Mouse (Mus musculus) bone marrow, adult 2 months (tissue): ENCODE results near the gene Dpagt1. TPM values are rescaled to one million over a fixed set of nuclear protein-coding genes. Genes with fewer than 3 reads are reported as not detected.

ENCODE experiments used
- H3K27ac ChIP-seq: fragments of 200-500 bp; 2 replicates; pipeline ENCODE4 v1.5.1; 2012; ENCODE audit warnings: low read depth, mild to moderate bottlenecking, control low read depth, inconsistent platforms, low read length; ENCODE audit not compliant: control insufficient read depth, poor library complexity, insufficient read depth
- H3K4me1 ChIP-seq: fragments of 200-500 bp; 2 replicates; pipeline ENCODE4 v1.6.1; 2011; ENCODE audit warnings: low read length; ENCODE audit not compliant: control insufficient read depth, insufficient read depth
- H3K4me3 ChIP-seq: fragments of 200-500 bp; replicated peaks from 2 replicates; pipeline ENCODE3; 2011; ENCODE audit warnings: mild to moderate bottlenecking, low read depth, low read length, control low read depth; ENCODE audit not compliant: control insufficient read depth
- CTCF ChIP-seq: fragments of 200-500 bp; IDR thresholded peaks from 2 replicates; pipeline ENCODE4 v1.5.1; 2011; ENCODE audit warnings: low read length, control low read depth; ENCODE audit not compliant: control insufficient read depth, insufficient read depth
- POLR2A ChIP-seq: fragments of 200-500 bp; IDR thresholded peaks from 2 replicates; pipeline ENCODE4 v1.6.1; 2011; ENCODE audit warnings: low read depth, mild to moderate bottlenecking, control low read depth, low read length, borderline replicate concordance; ENCODE audit not compliant: control insufficient read depth
- WGBS: fragments of 180-500 bp; shearing (Covaris S2); methylation state at CpG from one replicate; pipeline ENCODE4 v1.1.7; 2018; 5-methylcytosine and 5-hydroxymethylcytosine counted together
- polyA plus RNA-seq: library from polyadenylated mRNA; stranded (reverse); fragments of >200 nt; gene quantifications from 2 replicates; pipeline ENCODE4 v1.2.4, GENCODE M21; 2011; ENCODE audit warnings: low replicate concordance; ENCODE audit not compliant: missing spikeins, insufficient read depth, insufficient read length

Gene Dpagt1
- polyA plus RNA-seq, 1 experiment: 30.7 TPM

GRCm38 (mm10) chr9:44313476-44314256 lies 12.2 kb upstream of the Dpagt1 start:
- H3K27ac ChIP-seq: no peak overlapping the region
- no peak for TF ChIP-seq CTCF
- TF ChIP-seq POLR2A: no peak
- H3K4me1 ChIP-seq: peaks cover 3% of the 10 kb centered on the region
- no peak overlapping the region for H3K4me3 ChIP-seq
- WGBS: 92% methylated on average over 19 of the region's 19 CpGs

DNA sequence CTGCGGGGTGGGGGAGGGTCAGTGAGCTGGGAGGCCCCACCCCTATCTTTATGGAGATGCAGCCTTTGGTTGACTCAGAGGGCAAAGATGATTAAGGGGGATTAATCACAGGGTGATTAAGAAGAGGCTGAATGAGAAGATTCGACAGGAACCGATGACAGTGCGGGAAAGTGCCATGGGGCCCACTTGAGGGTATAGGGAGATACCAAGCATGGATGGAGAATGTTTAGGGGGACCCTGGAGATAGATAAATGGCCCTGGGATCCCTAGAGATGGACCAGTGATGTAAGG lies 11.6 kb upstream of the Dpagt1 start:
- WGBS: 95% methylated on average over 4 of the region's 4 CpGs
- no peak overlapping the region for H3K4me3 ChIP-seq
- H3K4me1 ChIP-seq: peaks cover 3% of the 10 kb centered on the region
- H3K27ac ChIP-seq: no peak overlapping the region
- TF ChIP-seq CTCF (no peak), POLR2A (no peak)

DNA sequence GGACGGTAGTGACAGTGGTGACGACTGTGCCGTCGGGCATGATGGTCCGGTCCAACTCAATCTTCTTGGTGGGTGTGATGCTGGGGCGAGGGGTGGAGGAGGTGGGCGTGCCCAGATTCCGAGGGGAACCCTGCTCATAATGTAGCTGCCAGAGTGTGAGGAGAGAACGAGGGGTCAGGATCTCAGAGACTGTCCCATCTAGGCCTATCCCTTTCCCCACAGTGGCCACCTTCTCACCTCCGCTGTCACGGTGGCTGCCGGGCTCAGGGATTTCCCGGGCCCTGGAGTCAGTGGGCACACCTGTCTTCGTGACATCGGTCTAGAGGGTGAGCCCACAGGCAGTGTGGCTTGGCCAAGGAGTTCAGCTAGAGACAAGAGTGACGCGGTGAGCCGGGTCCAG lies 10.9 kb upstream of the Dpagt1 start:
- H3K27ac ChIP-seq: no peak overlapping the region
- TF ChIP-seq CTCF (no peak), POLR2A (0 out of 2 replicates have a peak, but pooled peaks have one; percentile 11)
- H3K4me3 ChIP-seq: no peak overlapping the region
- WGBS: 97% methylated on average over 18 of the region's 18 CpGs
- peaks cover 3% of the 10 kb centered on the region for H3K4me1 ChIP-seq

DNA sequence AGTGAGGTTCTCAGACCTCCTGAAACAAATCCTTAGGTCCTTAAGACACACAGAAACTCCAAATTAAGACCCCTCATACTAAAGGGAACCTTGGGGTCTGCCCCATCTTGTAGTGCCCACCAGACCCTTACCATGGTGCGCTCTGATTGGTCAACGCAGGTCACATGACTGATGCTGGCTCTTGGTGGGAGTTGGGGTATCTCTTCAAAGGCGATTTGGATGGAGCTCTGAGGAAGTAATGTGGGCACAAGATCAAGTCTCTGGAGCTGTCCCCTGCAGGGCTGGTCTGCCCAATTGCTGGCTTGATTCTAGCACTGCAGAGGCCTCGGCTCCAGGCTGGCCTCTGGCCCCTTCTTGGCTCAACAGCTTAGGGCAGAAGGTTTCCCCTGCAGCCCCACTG lies 8.4 kb upstream of the Dpagt1 start:
- 85% methylated on average over 4 of the region's 4 CpGs for WGBS
- Histone ChIP-seq H3K4me1 (peaks cover 5% of the 10 kb centered on the region), H3K4me3 (no peak overlapping the region), H3K27ac (no peak overlapping the region)
- no peak for TF ChIP-seq CTCF

DNA sequence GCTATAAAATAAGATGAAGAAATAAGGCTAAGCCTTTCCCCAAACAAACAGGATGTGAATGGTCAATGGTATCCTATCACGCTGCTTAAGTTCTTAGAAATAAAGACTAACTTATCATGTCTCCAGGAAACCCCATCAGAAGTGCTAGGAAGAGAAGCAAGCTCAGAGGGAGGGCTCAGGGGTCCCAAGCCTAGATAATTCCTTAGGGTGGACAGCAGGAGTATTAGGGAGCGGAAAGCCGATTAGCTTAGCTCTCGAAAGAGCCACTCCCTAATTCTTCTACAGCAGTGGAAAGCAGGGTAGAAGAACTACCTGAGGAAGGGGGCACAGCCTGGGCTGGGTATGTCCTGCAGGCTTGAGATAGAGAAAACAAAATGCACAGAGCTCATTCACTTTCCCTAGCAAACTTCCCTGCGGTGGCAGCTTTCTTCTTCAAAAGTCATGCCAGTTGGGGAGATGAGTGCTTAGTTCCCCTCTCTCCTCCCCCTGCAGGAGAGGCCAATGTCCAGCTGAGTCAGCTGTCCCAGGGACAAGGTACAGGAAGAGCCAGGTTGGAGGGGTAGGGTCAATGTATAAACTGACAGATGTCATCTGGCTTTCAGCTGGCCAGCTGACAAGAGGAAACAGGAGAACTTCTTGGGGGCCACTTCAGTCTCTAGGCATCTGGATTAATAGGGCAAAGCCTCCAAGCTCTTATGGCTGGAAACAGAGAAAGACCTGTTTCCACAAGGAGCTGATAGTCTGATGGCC lies 7.6 kb upstream of the Dpagt1 start:
- Histone ChIP-seq H3K27ac (no peak overlapping the region), H3K4me1 (peaks cover 5% of the 10 kb centered on the region), H3K4me3 (peak overlapping the region; percentile 43)
- WGBS: 67% methylated on average over 5 of the region's 5 CpGs
- TF ChIP-seq CTCF (no peak), POLR2A (no peak)

DNA sequence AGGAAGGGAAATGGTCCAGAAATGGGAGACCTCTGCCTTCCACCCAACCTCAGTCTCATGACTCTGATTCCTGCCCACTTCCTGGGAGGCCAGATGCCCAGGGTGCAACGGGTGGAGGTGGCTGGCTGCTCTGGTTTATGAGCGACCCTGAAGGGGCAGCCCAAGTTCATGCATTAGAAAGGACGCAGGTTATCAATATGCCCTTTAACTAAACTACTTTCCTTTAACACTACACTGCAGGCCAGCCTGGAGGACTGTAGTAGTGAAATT lies 7.1 kb upstream of the Dpagt1 start:
- TF ChIP-seq CTCF (no peak), POLR2A (no peak)
- Histone ChIP-seq H3K4me3 (peak overlapping the region; percentile 95), H3K27ac (no peak overlapping the region), H3K4me1 (peaks cover 5% of the 10 kb centered on the region)
- WGBS: 25% methylated on average over 3 of the region's 3 CpGs

- Histone ChIP-seq H3K4me3 (peak overlapping the region; percentile 95), H3K27ac (peak overlapping the region; percentile 87), H3K4me1 (peaks cover 5% of the 10 kb centered on the region)
- no peak for TF ChIP-seq CTCF
- TF ChIP-seq POLR2A: peak; percentile 29; the same call in 1 of the 2 replicates
- 3% methylated on average over 37 of the region's 37 CpGs for WGBS
Measured at GRCm38 (mm10) chr9:44319105-44319886, 6.5 kb upstream of the Dpagt1 start.
